Mouse (Mus musculus) liver, adult 2 months (tissue): ENCODE measurements around the gene Mrps2. TPM values are rescaled to one million over a fixed set of nuclear protein-coding genes. Genes with fewer than 3 reads are reported as not detected.
"Not testable (repeated sequence)": the region's sequence is repeated elsewhere in the genome, so short reads cannot be mapped to it uniquely, and the experiment has no call there.

Experiments
- DNase-seq: peaks from one replicate; pipeline ENCODE4 v3.0.0-alpha.2; 2011; ENCODE audit warnings: low read depth, low spot score; ENCODE audit errors: extremely low read depth
- H3K27ac ChIP-seq: fragments of 200-500 bp; replicated peaks from 2 replicates; pipeline ENCODE4 v1.5.1; 2012; ENCODE audit warnings: low read depth, mild to moderate bottlenecking, control low read depth, inconsistent platforms, low read length; ENCODE audit not compliant: insufficient read depth
- H3K27me3 ChIP-seq: fragments of 200-500 bp; 2 replicates; pipeline ENCODE4 v1.6.1; 2012; ENCODE audit warnings: mild to moderate bottlenecking, moderate library complexity, low read length, inconsistent platforms; ENCODE audit not compliant: control insufficient read depth, insufficient read depth
- H3K36me3 ChIP-seq: fragments of 200-500 bp; 2 replicates; pipeline ENCODE4 v1.6.1; 2012; ENCODE audit warnings: low read length, inconsistent platforms; ENCODE audit not compliant: control insufficient read depth, insufficient read depth
- H3K4me1 ChIP-seq: fragments of 200-500 bp; 2 replicates; pipeline ENCODE4 v1.6.1; 2011; ENCODE audit warnings: low read length; ENCODE audit not compliant: control insufficient read depth, insufficient read depth
- H3K4me3 ChIP-seq: fragments of 200-500 bp; 2 replicates; pipeline ENCODE4 v1.5.1; 2011; ENCODE audit warnings: low read depth, mild to moderate bottlenecking, control low read depth, low read length, moderate library complexity; ENCODE audit not compliant: insufficient read depth
- H3K79me2 ChIP-seq: fragments of 200-500 bp; 2 replicates; pipeline ENCODE4 v1.6.1; 2012; ENCODE audit warnings: inconsistent platforms, mild to moderate bottlenecking, low read length, moderate library complexity; ENCODE audit not compliant: control insufficient read depth, insufficient read depth
- H3K9ac ChIP-seq: fragments of 200-500 bp; 2 replicates; pipeline ENCODE4 v1.6.1; 2012; ENCODE audit warnings: low read depth, mild to moderate bottlenecking, control low read depth, inconsistent platforms, low read length
- CTCF ChIP-seq: fragments of 200-500 bp; IDR thresholded peaks from 2 replicates; pipeline ENCODE4 v1.5.1; 2011; ENCODE audit warnings: low read depth, low read length, control low read depth
- POLR2A ChIP-seq: fragments of 200-500 bp; IDR thresholded peaks from 2 replicates; pipeline ENCODE4 v1.6.1; 2011; ENCODE audit warnings: low read length, control low read depth; ENCODE audit not compliant: insufficient read depth; ENCODE audit errors: extremely low read depth
- WGBS: fragments of 180-500 bp; shearing (Covaris S2); methylation state at CpG from one replicate; pipeline ENCODE4 v1.1.7; 2018; 5-methylcytosine and 5-hydroxymethylcytosine counted together
- polyA plus RNA-seq: library from polyadenylated mRNA; depleted of rRNA; stranded (reverse); fragments of >200 nt; gene quantifications from 2 replicates; pipeline ENCODE4 v1.2.3, GENCODE M21; 2012
- total RNA-seq: library from RNA; depleted of rRNA; stranded (reverse); fragments of >200 nt; gene quantifications from 2 replicates; pipeline ENCODE4 v1.2.3, GENCODE M21; 2014

The Mrps2 gene
- total and polyA plus RNA-seq, 2 experiments: 10.9 to 52.3 TPM

DNA sequence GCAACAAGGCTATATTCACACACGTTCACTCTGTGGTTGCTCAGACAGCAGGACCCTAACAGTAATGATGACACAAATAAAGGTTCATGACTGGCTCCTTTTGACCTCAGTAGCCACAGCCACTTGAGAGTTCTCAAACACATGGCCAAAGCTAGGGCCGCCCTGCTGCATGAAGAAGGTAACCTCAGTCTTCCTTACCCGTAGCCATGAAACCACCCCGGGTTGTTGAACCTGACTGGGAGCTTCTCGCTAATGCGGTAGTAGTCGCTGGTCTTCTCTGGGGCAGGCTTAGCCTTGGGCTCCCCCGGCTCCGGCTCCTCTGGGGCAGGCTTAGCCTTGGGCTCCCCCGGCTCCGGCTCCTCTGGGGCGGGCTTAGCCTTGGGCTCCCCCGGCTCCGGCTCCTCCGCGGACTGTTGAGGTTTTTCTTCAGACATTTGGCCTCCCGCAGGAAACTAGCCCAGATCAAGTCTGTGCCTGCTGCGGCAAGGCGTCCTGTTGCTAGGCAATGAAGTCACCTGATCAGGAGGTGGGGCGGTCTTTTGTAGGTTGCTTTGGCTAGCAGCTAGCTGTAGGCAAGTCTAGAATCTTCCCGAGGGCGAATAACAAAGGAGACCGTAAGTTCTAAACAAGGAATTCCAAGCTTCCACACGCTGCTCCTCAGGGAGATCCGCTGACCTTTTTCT, 1.9 kb upstream of the Mrps2 start, which contains the start of gene 1700007K13Rik:
Gene 1700007K13Rik, minus strand, starts transcription at position 497 of the 683 bp plus-strand sequence.
- peak; percentile 83 for DNase-seq
- H3K36me3 ChIP-seq: peaks cover 10% of the 10 kb centered on the region
- H3K4me3 ChIP-seq: no peak within 1 kb of the TSS
- no peak within 1 kb of the TSS for H3K27ac ChIP-seq
- H3K9ac ChIP-seq: no peak within 1 kb of the TSS
- H3K27me3 ChIP-seq: no peaks in the 10 kb centered on the region
- H3K79me2 ChIP-seq: peaks cover 3% of the 10 kb centered on the region; the same call in 1 of the 2 replicates
- no peak for TF ChIP-seq POLR2A
- no peak for TF ChIP-seq CTCF
- H3K4me1 ChIP-seq: peaks cover 6% of the 10 kb centered on the region; the same call in 1 of the 2 replicates
- 11% methylated on average over 25 of the region's 25 CpGs for WGBS

DNA sequence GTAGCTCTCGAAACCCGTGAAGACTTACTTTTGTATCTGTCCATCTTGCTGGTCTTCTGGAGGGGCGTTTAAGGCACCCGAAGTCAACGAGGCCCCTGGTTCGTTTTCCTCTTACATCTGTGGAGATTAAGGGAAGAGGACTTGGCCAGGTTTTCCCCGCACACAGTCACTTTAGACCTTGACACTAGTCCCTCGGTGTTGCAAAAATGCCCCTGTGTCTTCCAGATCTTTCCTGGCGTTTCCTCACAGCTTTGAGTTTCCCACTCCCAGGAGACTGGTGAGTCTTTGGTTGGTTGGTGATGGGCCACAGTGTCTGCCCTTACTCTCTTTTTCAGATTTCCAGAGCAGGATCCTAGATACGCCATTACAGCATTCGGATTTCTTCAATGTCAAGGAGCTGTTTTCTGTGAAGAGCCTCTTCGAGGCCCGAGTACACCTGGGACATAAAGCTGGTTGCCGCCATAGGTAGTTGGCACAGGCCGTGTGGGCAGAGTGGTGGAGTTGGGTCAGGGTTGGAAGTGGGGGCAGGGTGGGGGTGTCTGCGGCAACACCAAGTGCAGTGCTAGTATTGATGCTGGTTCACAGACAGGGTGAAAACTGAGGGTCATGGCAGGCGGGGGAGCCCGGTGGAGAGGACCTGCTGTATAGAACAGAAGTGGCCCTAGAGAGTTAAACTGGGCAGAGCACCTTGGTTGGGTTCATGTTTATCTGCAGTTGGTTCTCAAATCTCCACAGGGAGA, 790 bp downstream of the Mrps2 start:
- H3K4me3 ChIP-seq: peak overlapping the region; percentile 94
- DNase-seq: peak; percentile 64
- H3K27me3 ChIP-seq: no peaks in the 10 kb centered on the region

DNA sequence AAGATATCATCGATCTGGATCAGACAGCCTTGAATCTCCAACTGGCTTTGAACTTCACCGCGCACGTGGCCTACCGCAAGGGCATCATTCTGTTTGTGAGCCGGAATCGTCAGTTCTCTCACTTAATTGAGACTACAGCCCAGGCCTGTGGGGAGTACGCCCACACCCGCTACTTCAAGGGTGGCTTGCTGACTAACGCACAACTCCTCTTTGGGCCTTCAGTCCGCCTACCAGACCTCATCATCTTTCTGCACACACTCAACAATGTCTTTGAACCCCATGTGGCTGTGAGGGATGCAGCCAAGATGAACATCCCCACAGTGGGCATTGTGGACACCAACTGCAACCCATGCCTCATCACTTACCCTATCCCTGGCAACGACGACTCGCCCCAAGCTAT, 1.6 kb downstream of the Mrps2 start:
- Histone ChIP-seq H3K36me3 (peaks cover 10% of the 10 kb centered on the region), H3K9ac (no peak overlapping the region), H3K27me3 (no peaks in the 10 kb centered on the region), H3K27ac (no peak overlapping the region), H3K79me2 (peaks cover 3% of the 10 kb centered on the region; the same call in 1 of the 2 replicates), H3K4me3 (no peak overlapping the region), H3K4me1 (peaks cover 6% of the 10 kb centered on the region; the same call in 1 of the 2 replicates)
- DNase-seq: no peak
- TF ChIP-seq POLR2A: no peak
- no peak for TF ChIP-seq CTCF
- 97% methylated on average over 14 of the region's 14 CpGs for WGBS

More for the DNA sequence above, 790 bp downstream of the Mrps2 start:
- TF ChIP-seq POLR2A (no peak), CTCF (no peak)
- WGBS: 49% methylated on average over 18 of the region's 18 CpGs
- peaks cover 10% of the 10 kb centered on the region for H3K36me3 ChIP-seq
- H3K79me2 ChIP-seq: peaks cover 3% of the 10 kb centered on the region; the same call in 1 of the 2 replicates
- peak overlapping the region; percentile 69; the same call in 1 of the 2 replicates for H3K27ac ChIP-seq
- peak overlapping the region; percentile 93 for H3K9ac ChIP-seq
- H3K4me1 ChIP-seq: peaks cover 6% of the 10 kb centered on the region; the same call in 1 of the 2 replicates

DNA sequence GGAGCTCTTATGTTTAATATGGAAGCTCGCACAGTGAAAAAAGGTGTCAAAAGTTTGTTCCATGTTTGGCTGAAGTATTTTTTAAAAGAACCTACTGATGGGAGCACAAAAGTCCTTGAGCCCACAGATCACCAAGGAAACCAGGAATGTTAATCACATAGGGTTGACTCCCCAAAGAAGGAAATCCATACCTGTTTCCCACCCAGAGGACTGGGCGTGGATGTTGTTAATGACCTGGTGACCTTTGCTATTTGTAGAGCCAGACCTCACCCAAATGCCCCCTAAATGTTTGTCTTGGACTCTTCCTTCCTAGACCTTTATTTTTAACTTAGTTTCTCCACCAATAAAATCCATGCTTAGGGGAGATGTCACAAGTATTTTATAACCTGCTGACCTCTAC, 2.7 kb downstream of the Mrps2 start:
- H3K9ac ChIP-seq: no peak overlapping the region
- peaks cover 3% of the 10 kb centered on the region; the same call in 1 of the 2 replicates for H3K79me2 ChIP-seq
- peaks cover 6% of the 10 kb centered on the region; the same call in 1 of the 2 replicates for H3K4me1 ChIP-seq
- H3K4me3 ChIP-seq: no peak overlapping the region
- H3K27me3 ChIP-seq: no peaks in the 10 kb centered on the region
- no peak for DNase-seq
- H3K27ac ChIP-seq: no peak overlapping the region
- 90% methylated on average over 2 of the region's 2 CpGs for WGBS
- TF ChIP-seq POLR2A: no peak
- no peak for TF ChIP-seq CTCF
- peaks cover 10% of the 10 kb centered on the region for H3K36me3 ChIP-seq

DNA sequence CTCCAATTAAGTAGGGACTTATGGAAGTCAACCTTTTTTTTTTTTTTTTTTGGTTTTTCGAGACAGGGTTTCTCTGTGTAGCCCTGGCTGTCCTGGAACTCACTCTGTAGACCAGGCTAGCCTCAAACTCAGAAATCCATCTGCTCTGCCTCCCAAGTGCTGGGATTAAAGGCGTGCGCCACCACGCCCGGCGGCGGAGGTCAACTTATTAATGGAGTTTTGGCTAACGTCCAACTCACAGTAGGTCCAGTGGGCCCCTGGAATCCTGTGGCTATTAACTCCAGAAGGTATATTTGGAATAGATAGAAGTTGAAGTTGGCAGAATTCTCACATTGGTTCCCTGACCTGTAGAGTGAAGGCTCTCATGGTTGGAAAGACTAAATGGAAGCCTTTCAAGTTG, 4.1 kb downstream of the Mrps2 start:
- not testable (repeated sequence) for H3K79me2 ChIP-seq, H3K27me3 ChIP-seq, H3K36me3 ChIP-seq, H3K9ac ChIP-seq, DNase-seq, H3K27ac ChIP-seq, H3K4me1 ChIP-seq, H3K4me3 ChIP-seq
- WGBS: 91% methylated on average over 8 of the region's 8 CpGs

DNA sequence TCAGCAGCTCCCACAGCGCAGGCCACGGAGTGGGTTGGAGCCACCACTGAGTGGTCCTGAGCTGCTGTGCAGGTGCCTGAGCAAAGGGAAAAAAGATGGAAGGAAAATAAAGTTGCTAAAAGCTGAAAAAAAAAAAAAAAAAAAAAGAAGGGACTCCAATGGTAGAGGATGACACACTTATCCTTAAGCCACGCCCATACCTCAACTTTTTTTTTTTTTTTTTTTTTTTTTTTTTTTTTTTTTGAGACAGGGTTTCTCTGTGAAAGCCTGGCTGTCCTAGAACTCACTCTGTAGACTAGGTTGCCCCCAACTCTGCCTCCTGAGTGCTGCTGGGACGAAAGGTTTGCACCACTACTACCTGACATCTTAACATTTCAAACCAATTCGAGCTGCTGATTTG, 10.1 kb downstream of the Mrps2 start:
- not testable (repeated sequence) for DNase-seq, H3K4me3 ChIP-seq, H3K79me2 ChIP-seq, H3K36me3 ChIP-seq, H3K27me3 ChIP-seq, H3K27ac ChIP-seq, H3K9ac ChIP-seq, H3K4me1 ChIP-seq
- 96% methylated on average over 5 of the region's 5 CpGs for WGBS
